Mouse (Mus musculus) 3134 (cell line): ENCODE measurements at regions not wholly inside any gene's neighbourhood (a gene's known extent, or its start where the extent isn't known, plus 50 kb on each side); places are given as distances from the start of the nearest gene placed in this dataset.
A peak's percentile ranks its signal among the peaks of the same experiment; 100 is the strongest.

ENCODE experiments used
- DNase-seq: peaks from one replicate; pipeline ENCODE4 v3.0.0-alpha.2; 2011; ENCODE audit warnings: low spot score; ENCODE audit not compliant: insufficient read length; ENCODE audit errors: extremely low read depth

DNA sequence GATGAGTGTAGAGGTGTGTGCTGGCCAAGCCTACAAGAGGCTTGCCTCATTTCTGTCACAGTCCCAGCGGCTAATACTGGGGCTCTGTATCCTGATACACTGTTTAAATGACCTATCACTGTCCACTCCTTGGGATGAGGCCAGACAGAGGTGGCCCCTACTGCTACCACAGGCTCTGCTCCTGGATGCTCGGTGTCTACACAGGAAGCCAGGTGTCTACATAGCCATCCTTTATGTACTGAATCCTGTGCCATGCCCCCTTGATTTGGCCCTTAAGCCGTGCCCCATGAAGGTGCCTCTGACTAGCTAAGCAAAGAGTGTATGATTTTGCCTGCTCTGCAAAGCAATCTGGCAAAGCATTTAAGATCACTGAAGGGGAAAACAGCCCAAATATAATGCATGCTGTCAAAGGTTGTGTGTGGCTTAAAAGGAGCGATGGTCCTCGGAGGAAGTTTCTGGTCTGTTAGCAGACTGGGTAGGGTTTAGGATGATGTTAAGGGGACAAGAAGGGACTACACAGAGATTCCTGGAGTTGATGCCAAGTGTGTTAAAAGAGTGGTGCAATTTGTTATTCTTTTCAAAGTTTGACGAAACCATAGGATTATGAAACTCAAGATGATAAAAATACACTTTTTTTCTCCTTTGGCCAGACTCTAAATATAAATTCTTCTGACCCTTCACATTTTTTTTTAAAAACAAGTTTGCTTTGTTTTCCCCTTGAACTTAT lies 104.2 kb downstream of the E030025P04Rik start:
- no peak for DNase-seq

DNA sequence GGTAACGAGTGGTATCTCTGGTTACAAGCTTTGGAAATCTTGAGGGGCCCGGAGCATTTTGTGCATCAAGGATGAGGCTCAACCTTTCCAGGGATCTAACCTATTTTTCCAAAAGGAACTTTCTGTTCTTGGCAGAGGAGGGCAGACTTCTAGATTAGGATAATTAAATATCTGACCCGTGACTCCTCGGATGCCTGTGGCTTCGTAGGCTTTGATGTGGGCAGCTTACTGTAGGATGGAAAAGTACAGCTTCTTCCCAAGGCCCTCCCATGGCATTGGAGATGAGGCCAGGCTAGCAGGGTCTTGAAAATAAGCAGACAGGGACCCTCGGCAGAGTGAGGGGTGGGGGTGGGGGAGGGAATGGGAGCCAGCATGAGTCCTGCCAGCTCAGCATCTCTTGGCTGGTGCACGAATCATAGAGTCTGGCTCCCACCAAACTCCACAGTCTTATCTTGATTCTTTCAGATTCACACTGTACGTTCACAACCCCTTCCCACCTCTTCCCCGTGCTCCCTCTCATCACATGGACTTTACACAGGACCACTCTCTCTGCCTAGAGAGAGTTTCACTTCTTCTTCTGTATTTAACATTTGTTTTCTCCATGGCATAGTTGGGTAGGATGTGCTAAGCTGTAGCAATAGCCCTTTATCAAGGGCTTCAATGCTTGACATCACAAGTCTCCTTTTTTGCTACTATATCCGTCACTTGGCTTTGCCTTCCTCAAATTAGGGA lies 104.9 kb downstream of the E030025P04Rik start:
- DNase-seq = peak; percentile 15

DNA sequence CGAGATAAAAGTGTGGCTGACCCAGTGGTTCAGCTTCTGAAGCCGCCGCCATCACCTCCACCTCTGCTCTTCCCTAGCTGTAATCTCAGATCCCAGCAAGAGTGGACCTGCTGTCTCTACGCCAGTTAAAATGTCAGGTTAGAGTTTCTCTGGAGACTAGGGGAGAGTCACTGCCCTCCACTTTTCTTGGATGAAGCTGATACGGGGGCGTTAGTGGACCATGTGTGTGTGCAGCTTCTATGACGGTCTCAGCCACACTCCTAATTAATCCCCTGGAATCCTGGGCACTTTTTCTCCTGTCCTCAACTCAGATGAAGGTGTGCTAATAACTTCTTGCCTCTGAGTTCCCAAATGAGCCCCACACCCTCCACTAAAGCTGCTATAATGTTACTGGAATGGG lies 106.0 kb downstream of the E030025P04Rik start:
- no peak for DNase-seq

DNA sequence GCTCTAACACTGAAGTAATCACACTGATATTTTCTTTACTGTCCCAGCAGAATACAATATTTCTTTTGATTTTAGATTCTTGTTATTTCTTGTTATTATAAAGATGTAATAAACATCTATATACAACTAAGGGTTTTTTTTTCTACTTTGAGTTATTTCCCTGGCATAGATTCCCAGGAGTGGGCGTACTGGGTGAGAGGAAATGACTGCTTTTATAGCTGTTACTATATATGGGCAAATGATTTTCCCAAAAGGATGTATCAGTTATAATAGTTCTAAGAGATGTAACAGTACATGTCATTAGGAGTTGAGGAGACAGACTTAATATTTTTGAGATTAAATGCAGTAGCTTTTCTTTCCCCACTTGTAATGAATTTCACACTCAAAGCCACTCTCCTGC lies 109.6 kb downstream of the E030025P04Rik start:
- no peak for DNase-seq

DNA sequence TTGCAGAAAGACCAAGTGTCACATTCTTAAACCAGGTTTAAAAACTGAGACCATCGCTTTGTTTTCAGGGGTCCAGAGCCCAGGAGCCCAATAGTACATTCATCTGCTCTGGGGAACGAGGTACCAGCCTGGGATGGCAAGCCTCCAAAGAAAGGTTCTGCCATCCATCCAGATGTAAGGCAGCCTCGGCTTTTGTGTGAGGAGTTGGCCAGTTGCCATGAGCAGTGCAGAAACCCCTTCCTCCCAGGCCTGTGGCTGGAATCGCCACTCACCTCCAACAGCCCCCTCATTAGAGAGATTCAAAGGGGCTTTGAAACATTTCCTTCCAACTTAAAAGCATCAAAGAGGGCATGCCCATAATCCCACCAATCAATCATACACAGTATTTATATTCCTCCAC lies 110.1 kb downstream of the E030025P04Rik start:
- DNase-seq = no peak

DNA sequence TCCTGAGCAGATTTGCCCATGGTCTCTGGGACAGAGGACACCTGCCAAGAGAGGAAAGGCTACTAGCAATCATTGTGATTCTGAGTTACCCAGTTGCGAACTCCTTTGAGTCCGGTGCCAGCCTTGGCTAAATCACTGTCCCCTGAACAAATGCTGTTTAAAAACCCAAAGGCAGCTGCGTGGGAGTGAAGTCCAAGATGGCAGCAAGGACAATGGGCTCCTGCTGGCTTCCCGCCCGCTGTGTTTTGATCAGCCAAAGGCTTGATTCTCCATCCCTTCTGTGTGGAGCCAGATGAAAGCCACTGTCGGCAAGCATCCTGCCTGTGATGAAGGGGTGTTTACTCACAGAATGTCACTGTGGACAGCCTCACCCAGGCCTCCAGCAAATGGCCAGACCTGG lies 111.4 kb downstream of the E030025P04Rik start:
- DNase-seq = no peak

DNA sequence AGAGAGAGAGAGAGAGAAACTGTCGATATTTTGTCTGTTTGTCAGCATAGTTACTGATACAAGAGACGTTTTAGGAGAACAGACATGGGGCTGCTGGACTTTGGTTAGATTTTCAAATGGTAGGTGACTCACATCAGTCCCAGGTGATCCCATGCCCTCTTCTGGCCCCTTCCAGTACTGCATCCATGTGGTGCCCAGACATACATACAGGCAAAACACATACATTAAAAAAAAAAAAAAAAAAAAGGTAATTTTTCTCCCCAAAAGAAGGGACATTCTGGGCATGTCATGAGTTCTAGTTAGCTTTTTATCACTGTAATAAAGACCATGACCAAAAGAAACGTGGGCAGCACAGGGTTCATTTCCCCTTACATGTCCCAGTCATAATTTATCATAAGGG lies 110.3 kb downstream of the Axin2 start:
- no peak for DNase-seq

DNA sequence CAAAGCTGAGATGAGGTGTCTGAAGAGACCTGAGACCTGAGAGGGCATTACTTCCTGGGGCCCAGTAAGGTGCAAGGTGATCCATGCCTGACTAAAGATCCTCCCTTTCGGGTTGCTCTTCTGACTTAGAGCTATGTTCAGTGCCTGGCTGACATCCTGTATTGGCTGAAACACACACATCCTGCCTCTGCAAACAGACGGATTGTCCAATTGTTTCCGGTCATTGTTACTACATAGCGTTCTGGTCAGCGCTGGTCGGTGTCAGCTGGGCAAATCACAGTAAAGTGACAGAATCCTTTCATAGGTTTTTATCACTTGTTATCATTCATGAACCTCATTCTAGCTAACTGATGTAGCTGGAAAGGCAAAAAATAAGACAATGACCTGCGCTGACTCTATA lies 109.7 kb downstream of the Axin2 start:
- no peak for DNase-seq

DNA sequence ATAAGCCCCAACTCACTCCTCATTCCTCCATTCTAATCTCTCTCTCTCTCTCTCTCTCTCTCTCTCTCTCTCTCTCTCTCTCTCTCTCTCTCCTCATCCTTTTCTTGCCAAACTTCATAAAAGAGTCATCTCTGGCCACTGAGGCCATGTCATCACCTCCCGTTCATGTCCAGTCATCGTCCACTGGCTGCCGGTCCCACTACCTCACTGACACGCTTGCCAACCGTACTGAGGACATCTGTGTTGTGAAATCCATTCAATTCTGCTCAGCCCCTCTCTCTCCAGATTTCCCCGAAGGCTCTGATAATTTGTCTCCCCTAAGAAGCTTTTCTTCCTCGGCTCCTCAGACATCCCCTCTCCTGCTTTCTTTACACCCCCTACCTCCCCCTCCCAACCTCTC lies 94.7 kb downstream of the Axin2 start:
- DNase-seq = peak; percentile 11

DNA sequence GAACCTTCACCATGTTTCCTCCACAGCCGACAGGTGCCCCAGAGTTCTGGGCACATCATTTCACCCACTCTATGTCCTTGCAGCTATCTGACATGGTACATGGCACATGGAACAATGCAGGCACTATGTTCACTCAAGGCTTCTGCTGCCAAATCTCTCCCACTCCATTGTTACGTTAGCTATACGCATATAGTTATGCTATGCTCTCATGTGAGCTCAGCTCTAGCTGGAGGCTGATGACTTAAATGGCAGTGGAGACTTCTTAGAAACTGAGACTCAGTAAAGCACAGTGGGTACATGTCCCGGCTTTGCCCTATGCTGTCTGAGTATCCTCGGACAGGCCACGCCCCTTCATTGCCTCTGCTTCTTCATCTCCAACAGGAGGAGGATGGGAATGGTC lies 91.0 kb downstream of the Axin2 start:
- DNase-seq = no peak

DNA sequence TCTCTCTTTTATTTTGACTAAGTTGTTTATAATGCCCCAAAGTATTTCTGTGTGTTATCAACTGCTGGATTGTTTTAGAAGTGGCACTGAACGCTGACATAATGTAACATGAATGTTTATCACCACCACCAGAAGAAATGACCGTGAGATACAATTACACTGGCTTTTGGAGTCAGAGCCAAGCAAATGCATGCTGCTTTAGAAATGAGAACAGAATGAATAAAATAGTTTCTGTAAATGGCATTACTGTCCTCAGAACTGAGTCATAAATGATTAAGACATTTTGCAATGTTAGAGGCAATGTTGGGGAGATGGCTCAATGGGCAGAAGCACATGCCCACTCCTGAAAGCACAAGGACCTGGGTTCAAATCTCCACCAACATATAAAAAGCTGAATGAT lies 88.7 kb downstream of the Axin2 start:
- no peak for DNase-seq

DNA sequence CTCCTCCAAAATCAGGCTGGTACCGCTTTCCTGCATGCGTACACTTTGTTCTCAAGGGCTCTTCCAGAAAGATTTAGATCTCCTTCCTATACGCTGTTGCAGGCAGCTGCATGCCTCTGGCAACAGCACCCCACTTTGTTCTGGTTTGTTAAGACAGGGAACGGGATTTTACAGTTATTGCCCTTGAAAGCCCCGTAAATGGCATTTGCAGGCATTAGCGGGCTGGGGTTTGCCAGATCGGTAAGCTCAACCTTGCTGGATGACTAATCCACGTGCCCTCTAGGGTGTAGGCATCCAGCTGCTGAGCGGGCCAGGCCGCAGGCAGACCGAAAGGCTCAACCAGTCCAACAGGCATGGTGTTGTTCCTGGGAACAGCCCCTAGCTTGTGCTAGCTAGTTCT lies 85.5 kb downstream of the Axin2 start:
- DNase-seq = no peak
